Mouse (Mus musculus) gastrocnemius, postnatal 36 days (tissue): ENCODE data around the gene Tgif1. TPM values are rescaled to one million over a fixed set of nuclear protein-coding genes. Genes with fewer than 3 reads are reported as not detected.

Source experiments
- DNase-seq, 2 experiments: peaks; one replicate each; pipeline ENCODE4 v3.0.0; 2022
- intact Hi-C: fragments of 180-260 bp; cut with DNase I; formaldehyde crosslinking; loops from one replicate; pipeline ENCODE4 v1.15.1; 2025
- microRNA-seq, 2 experiments: library from miRNA; unstranded; fragments of <30 nt; microRNA quantifications; one replicate each; pipeline ENCODE4 v1.2.0; 2021
- total RNA-seq, 2 experiments: library from RNA; stranded (reverse); gene quantifications; 2 replicates each; pipeline ENCODE4 v1.2.3; 2021

The Tgif1 gene
- total RNA-seq, 2 experiments from 2014 or later, result 5.8 to 6.0 TPM

GRCm38 (mm10) chr17:70817862-70818451 is 35.4 kb downstream of the Tgif1 start:
- intact Hi-C loops, result no loop called here

DNA sequence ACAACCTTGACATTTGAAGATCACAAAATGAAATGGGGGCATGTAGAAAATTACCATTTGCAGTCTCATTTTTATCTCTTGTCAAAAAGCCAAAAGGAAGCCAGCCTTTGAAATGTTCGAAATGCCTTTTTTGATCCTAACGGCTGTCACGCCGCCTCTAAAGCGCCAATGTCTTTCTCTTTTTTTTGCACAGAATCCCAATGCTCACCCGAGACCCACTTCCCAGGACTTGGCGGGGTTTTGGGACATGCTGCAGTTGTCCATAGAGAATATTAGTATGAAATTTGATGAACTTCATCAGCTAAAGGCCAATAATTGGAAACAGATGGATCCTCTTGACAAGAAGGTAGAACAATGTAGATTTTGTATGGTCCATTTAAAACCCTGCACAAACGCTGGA is 38.3 kb downstream of the Tgif1 start:
- intact Hi-C loops, result no loop called here
- no peak for DNase-seq

More at GRCm38 (mm10) chr17:70817862-70818451, 35.4 kb downstream of the Tgif1 start:
- DNase-seq, result no peak

DNA sequence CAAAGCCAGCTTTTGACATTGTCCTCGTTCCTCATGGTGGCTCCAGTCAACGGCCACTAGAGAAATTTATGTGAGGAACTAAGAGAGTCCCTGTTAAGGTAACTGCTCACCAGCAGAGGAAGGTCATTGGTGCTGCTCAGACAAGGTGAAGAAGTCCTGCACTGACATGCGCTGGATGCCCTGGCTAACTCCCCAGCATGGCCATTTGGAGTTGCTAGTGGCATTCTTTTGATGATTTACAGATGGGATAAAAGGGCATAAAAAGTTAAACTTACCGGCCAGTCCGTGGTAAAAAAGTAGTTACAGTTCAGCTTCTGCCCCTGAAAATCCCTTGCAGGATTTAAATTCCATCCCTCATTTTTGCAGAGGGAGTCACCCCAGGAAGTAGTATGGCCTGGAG is 42.6 kb downstream of the Tgif1 start:
- DNase-seq, result no peak
- intact Hi-C loops, result no loop called here

GRCm38 (mm10) chr17:70809776-70810175 is 43.6 kb downstream of the Tgif1 start:
- no peak for DNase-seq
- intact Hi-C loops, result no loop called here

DNA sequence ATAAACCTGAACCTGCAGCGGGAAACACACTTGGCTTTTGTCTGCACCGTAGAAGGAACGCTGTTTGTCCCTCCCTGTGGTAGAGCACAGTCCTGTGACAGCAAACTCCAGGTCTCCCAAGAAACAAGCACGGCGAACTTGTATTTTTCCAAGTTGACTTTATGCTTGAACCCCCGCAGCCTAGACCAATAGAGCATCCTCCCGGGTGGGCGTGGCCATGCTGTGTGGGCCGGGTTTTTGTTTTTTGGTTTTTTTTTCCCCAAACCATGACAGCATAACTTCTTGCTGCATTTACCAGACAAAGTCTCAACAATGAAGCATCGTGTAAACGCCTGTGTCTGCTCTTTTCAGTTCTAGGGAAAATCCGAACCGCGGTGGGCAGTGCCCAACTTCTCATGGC is 44.5 kb downstream of the Tgif1 start:
- intact Hi-C loops, result no loop called here

DNA sequence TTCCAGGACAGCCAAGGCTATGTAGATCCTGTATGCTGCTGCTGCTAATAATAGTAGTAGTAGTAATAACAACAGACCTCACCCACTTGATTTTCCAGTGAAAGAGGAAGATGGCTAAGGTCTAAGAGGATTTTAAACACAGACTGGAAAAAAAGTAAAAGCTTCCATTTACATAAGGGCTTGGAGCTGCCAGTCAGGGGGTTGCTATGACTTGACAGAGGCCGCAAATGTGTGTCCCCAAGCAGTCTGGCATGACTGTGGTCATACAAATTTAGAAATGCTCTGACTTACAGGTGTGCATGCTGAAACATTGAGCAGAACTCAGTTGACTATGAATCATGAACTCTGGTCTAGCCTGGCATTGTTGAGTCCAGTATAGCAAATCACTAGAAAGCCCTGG is 45.5 kb downstream of the Tgif1 start:
- no peak for DNase-seq
- intact Hi-C loops, result no loop called here

More for the DNA sequence above, 44.5 kb downstream of the Tgif1 start:
- DNase-seq, result no peak

DNA sequence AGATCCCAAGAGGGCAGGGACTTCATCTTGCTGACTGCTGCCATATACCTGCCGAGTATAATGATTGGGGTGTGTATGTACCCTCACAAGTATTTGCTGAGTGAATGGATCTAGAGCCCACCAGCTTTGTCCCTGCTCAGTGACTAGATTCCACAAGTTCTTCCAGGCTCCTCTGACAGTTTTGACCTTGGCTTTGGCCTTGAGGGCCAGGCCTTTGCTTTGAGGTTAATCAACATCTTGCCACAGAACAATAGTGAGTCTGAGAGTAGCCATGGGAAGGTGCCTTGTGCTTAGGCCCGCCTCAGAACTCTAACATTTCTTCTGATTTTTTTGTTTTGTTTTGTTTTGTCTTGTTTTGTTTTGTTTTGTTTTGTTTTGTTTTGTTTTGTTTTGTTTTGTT is 46.7 kb downstream of the Tgif1 start:
- no peak for DNase-seq
- intact Hi-C loops, result no loop called here

DNA sequence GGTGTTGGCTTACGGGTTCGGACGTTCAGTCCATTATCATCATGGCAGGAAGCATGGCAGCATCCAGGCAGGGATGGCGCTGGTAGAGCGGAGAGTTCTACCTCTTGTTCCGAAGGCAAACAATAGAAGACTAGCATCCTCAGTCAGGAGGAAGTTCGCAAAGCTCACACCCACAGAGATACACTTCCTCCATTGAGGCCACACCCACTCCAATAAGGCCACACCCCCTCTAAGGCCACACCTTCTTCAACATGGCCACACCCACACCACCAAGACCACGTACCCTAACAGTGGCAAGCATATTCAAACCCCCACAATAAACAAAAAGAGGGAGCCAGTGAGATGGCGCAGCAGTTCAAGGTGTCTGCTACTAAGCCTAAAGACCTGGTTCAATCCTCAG is 47.5 kb downstream of the Tgif1 start:
- intact Hi-C loops, result no loop called here
- DNase-seq, result no peak

DNA sequence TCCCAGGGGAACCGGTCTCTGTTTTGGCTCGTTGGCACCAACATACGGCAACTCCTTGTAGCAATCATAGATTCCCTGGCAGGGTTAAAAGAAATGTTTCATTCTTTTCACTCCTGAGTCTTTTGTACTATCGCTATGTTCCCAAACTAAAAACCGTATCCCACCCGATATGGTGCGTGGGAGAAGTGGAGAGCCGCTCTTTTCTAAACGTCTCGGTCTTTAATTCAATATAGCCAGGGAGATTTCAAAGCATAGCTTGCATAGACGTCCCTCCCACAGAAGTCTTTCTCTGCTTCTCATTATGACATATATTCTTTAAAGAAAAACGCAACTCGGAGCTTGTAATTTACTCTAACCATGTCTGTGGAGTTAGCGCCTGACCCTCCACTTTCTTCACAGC is 51.3 kb downstream of the Tgif1 start:
- no peak for DNase-seq
- intact Hi-C loops, result no loop called here

DNA sequence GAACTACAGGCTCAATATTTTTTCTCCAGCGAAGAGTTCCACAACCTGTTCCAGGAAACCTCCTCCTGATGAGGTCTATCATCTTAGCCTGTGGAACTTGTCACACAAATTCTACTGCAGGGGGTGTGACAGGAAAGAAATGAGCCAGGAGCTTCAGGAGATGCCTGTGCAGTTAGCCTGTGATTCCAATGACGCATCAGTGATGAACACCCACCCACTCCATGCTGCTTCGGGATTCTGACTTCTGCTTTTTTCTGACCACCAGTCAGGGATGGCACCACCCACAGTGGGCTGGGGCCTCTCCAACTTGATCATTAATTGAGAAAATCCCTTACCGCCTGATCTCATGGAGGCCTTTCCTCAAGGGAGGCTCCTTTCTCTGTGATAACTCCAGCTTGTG is 54.1 kb downstream of the Tgif1 start:
- intact Hi-C loops, result no loop called here
- no peak for DNase-seq

DNA sequence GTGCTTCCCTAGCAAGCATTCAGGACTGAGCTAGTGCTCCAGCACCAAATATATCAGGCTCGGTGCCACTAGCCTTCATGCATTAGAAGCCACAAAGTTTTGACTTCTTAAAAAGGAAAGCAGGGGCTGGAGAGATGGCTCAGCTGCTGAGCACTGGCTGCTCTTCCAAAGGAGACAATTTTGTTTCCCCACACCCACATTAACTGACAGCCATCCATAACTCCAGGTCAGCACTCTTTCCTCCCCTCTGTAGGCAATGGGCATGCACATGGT is 55.6 kb downstream of the Tgif1 start:
- DNase-seq, result no peak
- intact Hi-C loops, result no loop called here

GRCm38 (mm10) chr17:70796940-70797772 is 56.2 kb downstream of the Tgif1 start:
- intact Hi-C loops, result no loop called here
- no peak for DNase-seq

GRCm38 (mm10) chr17:70795196-70795595 is 58.1 kb downstream of the Tgif1 start:
- DNase-seq, result no peak
- intact Hi-C loops, result no loop called here

DNA sequence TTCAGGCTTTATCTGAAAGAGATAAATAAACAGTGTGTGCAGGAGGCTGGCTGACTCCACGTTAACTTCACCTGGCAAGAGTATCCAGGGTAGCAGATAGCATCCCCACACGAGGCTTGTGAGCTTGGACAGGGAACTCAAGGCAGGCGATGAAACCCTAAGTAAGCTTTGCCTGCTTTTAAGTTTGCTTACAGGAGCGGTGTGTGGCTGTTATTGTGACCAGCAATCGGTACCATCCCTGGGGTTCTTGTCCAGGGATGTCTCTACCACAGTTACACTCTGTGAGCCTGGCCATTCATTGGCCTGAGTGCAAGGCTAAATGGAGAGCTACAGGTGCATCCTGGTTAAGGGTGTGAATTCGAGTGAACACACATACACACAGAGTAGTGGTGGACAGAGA is 58.6 kb downstream of the Tgif1 start:
- DNase-seq, result no peak
- intact Hi-C loops, result no loop called here

- intact Hi-C loops, result no loop called here
- DNase-seq, result no peak
These were observed 59.1 kb downstream of the Tgif1 start for GRCm38 (mm10) chr17:70794291-70794690.

Small RNA genes lying within 50 kb of the gene (microRNA-seq; reads per million reads assigned to microRNA genes)
- gene Mir1195, result 0 reads per million in 2 experiments

Other genes starting within 250 kb of the Tgif1 start
- 1,000 to 10,000 TPM; 1,200 to 1,249 TPM for gene Myom1, start 149.1 kb upstream of the Tgif1 start, total RNA-seq
- gene Myl12a, start 149.3 kb upstream of the Tgif1 start, total RNA-seq, result 100 to 1,000 TPM; 295 to 502 TPM